Mouse (Mus musculus) naive thymus-derived CD4-positive, alpha-beta T cell, adult 2 months (primary cell): ENCODE data around the gene Rtcb.

Source experiments
- DNase-seq: peaks from one replicate; pipeline ENCODE4 v3.0.0-alpha.2; 2011; ENCODE audit warnings: low read depth

Gene Rtcb

GRCm38 (mm10) chr10:85957464-85957950 lies at the start of gene Rtcb:
Gene Rtcb, minus strand, starts transcription at chr10:85957823.
- DNase-seq = peak; percentile 97

GRCm38 (mm10) chr10:86006455-86006854 lies 48.8 kb upstream of the Rtcb start:
- no peak for DNase-seq

GRCm38 (mm10) chr10:86000447-86000846 lies 42.8 kb upstream of the Rtcb start:
- no peak for DNase-seq

GRCm38 (mm10) chr10:85994543-85995104 lies 37.0 kb upstream of the Rtcb start:
- DNase-seq = no peak

GRCm38 (mm10) chr10:85993836-85994235 lies 36.2 kb upstream of the Rtcb start:
- DNase-seq = no peak

- DNase-seq = no peak
These were observed 34.8 kb upstream of the Rtcb start for GRCm38 (mm10) chr10:85992412-85992811.

- no peak for DNase-seq
These were observed 31.9 kb upstream of the Rtcb start for GRCm38 (mm10) chr10:85989412-85990115.

- DNase-seq = no peak
These were observed 15.3 kb upstream of the Rtcb start for GRCm38 (mm10) chr10:85972915-85973314.

- no peak for DNase-seq
These were observed 14.2 kb upstream of the Rtcb start for GRCm38 (mm10) chr10:85971826-85972225.

GRCm38 (mm10) chr10:85969894-85970620 lies 12.4 kb upstream of the Rtcb start:
- DNase-seq = no peak

GRCm38 (mm10) chr10:85968731-85969130 lies 11.1 kb upstream of the Rtcb start:
- no peak for DNase-seq

- peak; percentile 77 for DNase-seq
These were observed 10.6 kb upstream of the Rtcb start for GRCm38 (mm10) chr10:85968157-85968634.

- no peak for DNase-seq
These were observed 10.0 kb upstream of the Rtcb start for GRCm38 (mm10) chr10:85967411-85968156.

- DNase-seq = no peak
These were observed 8.9 kb upstream of the Rtcb start for GRCm38 (mm10) chr10:85966476-85966875.

GRCm38 (mm10) chr10:85964316-85964715 lies 6.7 kb upstream of the Rtcb start:
- DNase-seq = no peak

GRCm38 (mm10) chr10:85962897-85963296 lies 5.3 kb upstream of the Rtcb start:
- no peak for DNase-seq

GRCm38 (mm10) chr10:85956871-85957419 lies 678 bp downstream of the Rtcb start:
- peak; percentile 27 for DNase-seq

GRCm38 (mm10) chr10:85954429-85954828 lies 3.2 kb downstream of the Rtcb start:
- DNase-seq = no peak

- DNase-seq = no peak
These were observed 4.2 kb downstream of the Rtcb start for GRCm38 (mm10) chr10:85953401-85953800.

- no peak for DNase-seq
These were observed 5.7 kb downstream of the Rtcb start for GRCm38 (mm10) chr10:85951765-85952443.

- no peak for DNase-seq
These were observed 9.0 kb downstream of the Rtcb start for GRCm38 (mm10) chr10:85948483-85949196.
